Mouse (Mus musculus) limb, embryonic 11.5 days (tissue): ENCODE results near the gene C2cd3. TPM values are rescaled to one million over a fixed set of nuclear protein-coding genes. Genes with fewer than 3 reads are reported as not detected.

Experiments
- ATAC-seq: fragments of 200-750 bp; cut with Nextera tagmentation; 2 replicates; pipeline ENCODE4 v1.8.0; 2017; ENCODE audit warnings: low read depth; ENCODE audit not compliant: insufficient number of reproducible peaks, low FRiP score, low TSS enrichment
- DNase-seq: peaks from one replicate; pipeline ENCODE4 v3.0.0-alpha.2; 2015; ENCODE audit warnings: low spot score
- H3K27ac ChIP-seq: fragments of 300-500 bp; sonication (generic); replicated peaks from 2 replicates; pipeline ENCODE4 v1.5.1; 2014; ENCODE audit warnings: low read depth, mild to moderate bottlenecking, low read length
- H3K27me3 ChIP-seq: fragments of 300-500 bp; sonication (generic); 2 replicates; pipeline ENCODE4 v1.6.1; 2014; ENCODE audit warnings: mild to moderate bottlenecking, low read length, mixed read lengths; ENCODE audit not compliant: control insufficient read depth, insufficient read depth
- H3K36me3 ChIP-seq: fragments of 300-500 bp; sonication (generic); 2 replicates; pipeline ENCODE4 v1.6.1; 2014; ENCODE audit warnings: mild to moderate bottlenecking, low read length, moderate library complexity, mixed read lengths; ENCODE audit not compliant: control insufficient read depth, insufficient read depth
- H3K4me1 ChIP-seq: fragments of 300-500 bp; sonication (generic); 2 replicates; pipeline ENCODE4 v1.6.1; 2014; ENCODE audit warnings: low read length, mixed read lengths; ENCODE audit not compliant: control insufficient read depth, insufficient read depth
- H3K4me2 ChIP-seq: fragments of 300-500 bp; sonication (generic); 2 replicates; pipeline ENCODE4 v1.6.1; 2014; ENCODE audit warnings: low read depth, mild to moderate bottlenecking, moderate library complexity; ENCODE audit not compliant: severe bottlenecking
- H3K4me3 ChIP-seq: fragments of 300-500 bp; sonication (generic); 2 replicates; pipeline ENCODE4 v1.5.1; 2014; ENCODE audit warnings: low read depth, low read length
- H3K9ac ChIP-seq: fragments of 300-500 bp; sonication (generic); 2 replicates; pipeline ENCODE4 v1.6.1; 2014; ENCODE audit warnings: mild to moderate bottlenecking, low read length
- H3K9me3 ChIP-seq: fragments of 300-500 bp; sonication (generic); 2 replicates; pipeline ENCODE4 v1.6.1; 2016; ENCODE audit warnings: low read length; ENCODE audit not compliant: control insufficient read depth
- WGBS: fragments of 180-500 bp; shearing (Covaris S2); extraction: QIAGEN DNeasy Blood & Tissue Kit; methylation state at CpG from one replicate; pipeline ENCODE4 v1.1.7; 2014; 5-methylcytosine and 5-hydroxymethylcytosine counted together
- polyA plus RNA-seq: library from polyadenylated mRNA; unstranded; fragments of >200 nt; fragmentation: Nextera tagmentation; extraction: Ambion mirVana; gene quantifications from 2 replicates; pipeline ENCODE4 v1.2.1, GENCODE M21; 2014

Gene C2cd3
- polyA plus RNA-seq, 1 experiment from 2014 or later, result 44.6 TPM

DNA sequence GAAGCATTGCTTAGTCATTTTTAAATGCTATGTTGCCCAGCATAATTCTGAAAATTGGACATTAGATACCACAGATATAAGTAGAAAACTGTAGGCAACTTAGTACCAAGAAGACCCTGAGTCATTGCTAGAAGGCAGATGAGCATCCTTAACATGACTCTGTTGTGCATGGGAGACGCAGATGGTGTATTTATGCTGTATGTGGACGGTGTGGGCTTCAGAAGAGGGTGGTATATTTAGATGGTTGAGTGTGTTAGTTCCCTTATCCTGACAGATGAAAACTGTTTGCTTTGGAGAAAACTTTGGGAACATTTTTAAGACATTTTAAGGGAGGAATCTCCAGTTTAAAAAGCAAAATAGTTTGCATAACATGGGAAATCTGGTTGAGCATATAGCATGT lies 16.1 kb downstream of the C2cd3 start:
- H3K4me3 ChIP-seq, result no peak overlapping the region
- no peaks in the 10 kb centered on the region for H3K4me1 ChIP-seq
- no peaks in the 10 kb centered on the region for H3K27me3 ChIP-seq
- no peak overlapping the region for H3K27ac ChIP-seq
- no peak overlapping the region for H3K4me2 ChIP-seq
- H3K9me3 ChIP-seq, result no peaks in the 10 kb centered on the region
- DNase-seq, result no peak
- H3K36me3 ChIP-seq, result peaks cover 11% of the 10 kb centered on the region; the same call in 1 of the 2 replicates
- WGBS, result 92% methylated on average over 2 of the region's 2 CpGs
- ATAC-seq, result no peak
- no peak overlapping the region for H3K9ac ChIP-seq

DNA sequence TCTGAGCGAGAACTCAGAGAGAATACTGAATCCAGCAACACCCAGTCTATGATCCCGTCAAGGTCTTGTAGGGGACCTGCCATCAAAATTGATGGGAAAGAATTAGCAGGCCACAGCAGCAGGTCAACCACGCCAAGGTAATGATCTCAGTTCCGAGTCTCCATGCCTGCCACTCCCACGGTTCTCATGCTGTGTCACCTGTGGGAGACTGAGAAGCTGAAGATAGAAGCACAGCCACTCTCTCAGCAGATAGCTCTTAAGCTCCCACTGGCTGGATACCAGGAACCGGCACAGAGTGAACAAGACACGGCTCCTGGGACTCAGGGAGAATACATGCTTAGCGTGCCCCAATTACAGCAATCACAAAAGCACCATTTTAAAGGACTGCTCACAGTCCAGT lies 18.1 kb downstream of the C2cd3 start:
- H3K9ac ChIP-seq, result no peak overlapping the region
- H3K4me2 ChIP-seq, result no peak overlapping the region
- no peak for DNase-seq
- 86% methylated on average over 8 of the region's 8 CpGs for WGBS
- no peaks in the 10 kb centered on the region for H3K27me3 ChIP-seq
- no peak overlapping the region for H3K4me3 ChIP-seq
- H3K4me1 ChIP-seq, result no peaks in the 10 kb centered on the region
- ATAC-seq, result no peak
- no peak overlapping the region for H3K27ac ChIP-seq
- H3K36me3 ChIP-seq, result peaks cover 11% of the 10 kb centered on the region; the same call in 1 of the 2 replicates
- no peaks in the 10 kb centered on the region for H3K9me3 ChIP-seq

DNA sequence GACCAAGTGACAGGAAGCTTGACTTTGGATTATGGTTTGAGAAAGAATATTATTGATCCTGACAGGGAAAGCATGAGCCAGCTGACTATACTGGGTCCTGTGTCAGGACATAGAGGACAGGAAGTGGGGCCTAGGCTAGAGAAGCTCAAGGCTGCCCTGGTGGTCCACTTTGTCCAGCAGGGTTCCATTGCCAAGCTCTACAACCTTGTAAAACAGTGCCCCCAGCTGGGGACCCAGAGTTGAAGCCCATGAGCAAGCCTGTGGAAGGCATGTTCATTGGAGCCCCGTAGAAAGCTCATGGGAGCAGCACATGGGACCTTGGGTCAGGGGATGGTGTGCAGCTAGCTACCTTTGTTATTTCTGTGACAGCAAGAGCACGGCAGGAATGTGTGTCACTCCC lies 20.2 kb downstream of the C2cd3 start:
- Histone ChIP-seq H3K36me3 (peaks cover 11% of the 10 kb centered on the region; the same call in 1 of the 2 replicates), H3K27me3 (no peaks in the 10 kb centered on the region), H3K9ac (no peak overlapping the region), H3K4me2 (no peak overlapping the region), H3K9me3 (no peaks in the 10 kb centered on the region), H3K4me1 (no peaks in the 10 kb centered on the region), H3K4me3 (no peak overlapping the region), H3K27ac (no peak overlapping the region)
- DNase-seq, result no peak
- 89% methylated on average over 2 of the region's 2 CpGs for WGBS
- no peak for ATAC-seq

DNA sequence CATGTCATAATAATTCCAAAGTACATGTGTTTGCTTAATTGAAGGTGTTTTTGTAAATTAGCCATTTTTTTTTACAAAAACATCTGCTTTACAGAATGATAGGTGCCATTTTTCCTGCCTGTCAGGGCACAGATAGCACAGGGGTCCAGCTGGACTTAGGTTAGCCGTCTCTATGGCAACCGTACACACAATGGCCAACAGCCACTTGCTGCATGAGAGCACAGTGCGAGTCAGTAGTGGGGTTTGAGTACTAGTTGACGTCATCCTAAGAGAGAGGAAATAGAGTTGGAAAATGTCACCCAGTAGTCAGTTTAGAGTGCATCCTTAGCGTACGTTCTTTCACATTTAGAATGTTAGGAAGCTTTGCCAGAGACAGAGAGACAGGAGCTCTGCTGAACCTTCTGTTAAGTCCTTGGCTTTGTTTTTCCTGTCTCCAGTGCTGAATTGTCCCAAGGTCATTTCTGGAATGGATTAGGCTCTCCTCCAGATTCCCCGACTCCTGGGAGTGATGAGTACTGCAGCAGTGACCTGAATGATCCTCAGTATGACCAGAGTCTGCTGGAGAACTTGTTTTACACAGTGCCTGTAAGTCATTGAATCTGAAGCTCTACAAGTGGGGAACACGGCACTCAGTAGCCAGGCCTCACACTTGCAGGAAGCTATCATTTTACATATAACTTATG lies 27.3 kb downstream of the C2cd3 start:
- no peak for ATAC-seq

DNA sequence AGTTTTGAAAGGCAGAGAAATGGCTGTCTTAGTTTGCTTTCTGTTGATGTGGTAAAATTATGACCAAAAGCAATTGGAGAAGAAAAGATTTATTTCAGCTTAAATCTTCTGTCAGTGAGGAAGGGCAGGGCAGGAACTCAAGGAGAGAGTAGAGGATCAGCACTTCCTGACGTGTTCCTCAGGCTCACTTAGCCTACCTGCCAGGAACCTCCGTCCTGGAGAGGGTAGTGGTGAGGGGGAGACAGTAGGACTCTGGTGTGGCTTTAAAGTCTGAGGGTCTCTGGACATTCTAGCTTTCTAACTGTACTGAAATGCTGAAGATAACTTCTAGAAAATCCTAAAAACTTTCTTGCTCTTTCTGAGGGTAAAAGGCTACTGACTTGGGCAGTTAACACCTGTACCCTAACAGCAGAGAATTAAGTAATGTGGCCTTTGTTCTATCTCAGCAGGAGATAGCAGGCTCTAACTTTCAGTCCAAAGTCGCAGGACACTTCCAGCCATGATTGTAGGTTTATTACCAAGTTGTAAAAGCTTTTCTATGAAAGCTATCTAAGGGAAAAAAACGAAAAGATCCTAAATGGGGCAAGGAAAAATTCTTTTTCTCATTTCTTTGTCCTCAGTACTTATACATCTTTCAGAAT lies 29.0 kb downstream of the C2cd3 start:
- H3K4me2 ChIP-seq, result no peak overlapping the region
- H3K36me3 ChIP-seq, result peaks cover 16% of the 10 kb centered on the region
- 28% methylated on average over 4 of the region's 4 CpGs for WGBS
- DNase-seq, result no peak
- H3K4me1 ChIP-seq, result no peaks in the 10 kb centered on the region
- H3K9ac ChIP-seq, result no peak overlapping the region
- no peaks in the 10 kb centered on the region for H3K27me3 ChIP-seq
- H3K9me3 ChIP-seq, result no peaks in the 10 kb centered on the region
- no peak overlapping the region for H3K27ac ChIP-seq
- H3K4me3 ChIP-seq, result no peak overlapping the region
- no peak for ATAC-seq

More for the DNA sequence above, 27.3 kb downstream of the C2cd3 start:
- H3K4me3 ChIP-seq, result no peak overlapping the region
- H3K4me1 ChIP-seq, result no peaks in the 10 kb centered on the region
- H3K27me3 ChIP-seq, result no peaks in the 10 kb centered on the region
- peaks cover 14% of the 10 kb centered on the region for H3K36me3 ChIP-seq
- no peak overlapping the region for H3K27ac ChIP-seq
- WGBS, result 71% methylated on average over 8 of the region's 8 CpGs
- H3K4me2 ChIP-seq, result no peak overlapping the region
- DNase-seq, result no peak
- no peaks in the 10 kb centered on the region for H3K9me3 ChIP-seq
- H3K9ac ChIP-seq, result no peak overlapping the region

DNA sequence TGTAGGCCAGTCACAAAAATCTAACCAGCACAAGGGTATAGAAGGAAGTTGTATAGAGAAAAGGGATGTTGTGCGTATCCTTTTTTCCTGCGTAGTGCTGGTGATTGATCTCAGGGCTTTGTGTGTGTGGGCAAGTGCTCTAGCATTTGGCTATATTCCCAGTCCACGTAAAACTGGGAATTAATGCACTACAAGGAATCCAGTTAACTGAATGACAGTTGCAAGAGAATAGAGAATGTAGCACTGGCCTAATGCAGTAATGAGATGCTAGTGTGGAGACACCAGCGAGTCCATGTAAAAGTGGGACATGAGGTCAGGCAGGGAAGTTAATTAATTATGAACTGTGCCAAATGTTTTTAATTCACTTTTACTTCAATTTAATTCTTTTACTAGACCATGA lies 30.7 kb downstream of the C2cd3 start:
- H3K4me1 ChIP-seq, result no peaks in the 10 kb centered on the region
- DNase-seq (no peak), ATAC-seq (no peak)
- H3K36me3 ChIP-seq, result peaks cover 18% of the 10 kb centered on the region
- no peak overlapping the region for H3K4me3 ChIP-seq
- H3K4me2 ChIP-seq, result no peak overlapping the region
- H3K9me3 ChIP-seq, result no peaks in the 10 kb centered on the region
- H3K27me3 ChIP-seq, result no peaks in the 10 kb centered on the region
- H3K9ac ChIP-seq, result no peak overlapping the region
- 81% methylated on average over 4 of the region's 4 CpGs for WGBS
- H3K27ac ChIP-seq, result no peak overlapping the region

DNA sequence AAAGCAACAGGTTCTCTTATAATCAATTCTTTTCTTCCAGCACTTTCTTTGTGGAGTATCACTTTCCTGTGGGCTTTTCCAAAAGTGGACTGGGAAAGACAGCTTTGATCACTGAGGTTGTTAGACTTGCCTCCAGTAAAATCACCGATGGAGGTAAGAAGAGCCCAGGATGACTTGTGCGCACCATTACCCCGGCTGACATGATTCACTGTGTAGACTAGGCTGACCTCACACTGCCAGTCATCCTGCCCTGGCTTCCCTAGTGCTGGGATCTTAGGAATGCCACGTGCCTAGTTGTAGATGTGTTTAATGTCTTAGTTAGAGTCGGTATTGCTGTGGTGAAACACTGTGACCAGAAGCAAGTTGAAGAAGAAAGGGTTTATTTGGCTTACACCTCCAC lies 35.6 kb downstream of the C2cd3 start:
- Histone ChIP-seq H3K36me3 (peaks cover 19% of the 10 kb centered on the region), H3K27ac (no peak overlapping the region), H3K9ac (no peak overlapping the region), H3K27me3 (no peaks in the 10 kb centered on the region), H3K4me2 (no peak overlapping the region), H3K9me3 (no peaks in the 10 kb centered on the region), H3K4me3 (no peak overlapping the region), H3K4me1 (no peaks in the 10 kb centered on the region)
- ATAC-seq, result no peak
- WGBS, result 93% methylated on average over 5 of the region's 5 CpGs
- no peak for DNase-seq

DNA sequence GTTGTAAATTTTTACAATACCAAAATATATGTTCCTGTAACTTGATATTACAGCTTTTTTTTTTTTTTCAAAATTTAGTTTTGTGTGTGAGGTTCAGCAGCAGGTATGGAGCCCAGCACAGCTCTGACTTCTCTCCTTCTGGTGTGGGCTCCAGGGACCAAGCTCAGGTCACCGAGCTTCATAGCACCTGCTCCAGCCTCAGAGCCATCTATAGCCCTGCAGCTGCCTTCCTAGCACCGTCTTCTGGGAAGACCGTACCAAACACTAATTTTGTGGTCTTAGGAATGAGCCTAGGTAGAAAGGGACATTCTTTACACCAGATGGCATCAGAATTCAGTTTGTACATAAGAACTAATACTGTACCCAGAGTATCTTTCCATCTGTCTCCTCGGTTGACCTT lies 36.7 kb downstream of the C2cd3 start:
- DNase-seq (no peak), ATAC-seq (no peak)
- Histone ChIP-seq H3K4me2 (no peak overlapping the region), H3K27me3 (no peaks in the 10 kb centered on the region), H3K27ac (no peak overlapping the region), H3K4me1 (no peaks in the 10 kb centered on the region), H3K36me3 (peaks cover 17% of the 10 kb centered on the region), H3K9ac (no peak overlapping the region), H3K4me3 (no peak overlapping the region), H3K9me3 (no peaks in the 10 kb centered on the region)
- 94% methylated on average over 4 of the region's 4 CpGs for WGBS
